Mouse (Mus musculus): ENCODE measurements around the gene Efcab8.

GRCm38 (mm10) chr2:153860715-153861114, 81.0 kb downstream of the Efcab8 start:
- TF ChIP-seq CTCF (IDR thresholded peaks at IDR 0.05; ENCODE audit: low read depth) (no peak), EP300 (IDR thresholded peaks at IDR 0.05; ENCODE audit: low read depth) (no peak)

Measured in liver, embryonic 14.5 days (tissue).